Mouse (Mus musculus) hindlimb bud, embryonic 11.5 days (tissue): ENCODE measurements at regions not wholly inside any gene's neighbourhood (a gene's known extent, or its start where the extent isn't known, plus 50 kb on each side); places are given as distances from the start of the nearest gene placed in this dataset.

Source experiments
- DNase-seq: peaks from one replicate; pipeline ENCODE4 v3.0.0-alpha.2; 2012; ENCODE audit warnings: low read depth, low spot score; ENCODE audit errors: extremely low spot score

DNA sequence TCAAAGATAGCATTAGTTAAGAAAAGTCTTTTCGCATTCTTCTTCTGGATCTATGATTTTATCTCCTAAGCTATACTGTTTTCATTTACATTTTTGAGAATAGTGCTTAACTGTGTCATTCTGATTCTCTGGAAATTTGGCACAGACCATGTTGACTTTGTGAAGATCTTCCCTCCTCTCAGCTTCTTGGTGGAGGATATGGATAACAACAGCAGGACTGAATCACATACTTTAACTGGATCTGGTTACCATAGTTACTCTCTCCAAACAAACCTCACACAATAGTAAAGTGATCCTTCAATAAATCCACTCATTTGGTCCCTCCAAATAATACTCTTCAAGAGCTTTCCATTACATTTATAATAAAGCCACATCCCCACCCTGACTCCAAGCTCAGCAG, 298.2 kb upstream of the Dab2 start:
- DNase-seq: no peak

DNA sequence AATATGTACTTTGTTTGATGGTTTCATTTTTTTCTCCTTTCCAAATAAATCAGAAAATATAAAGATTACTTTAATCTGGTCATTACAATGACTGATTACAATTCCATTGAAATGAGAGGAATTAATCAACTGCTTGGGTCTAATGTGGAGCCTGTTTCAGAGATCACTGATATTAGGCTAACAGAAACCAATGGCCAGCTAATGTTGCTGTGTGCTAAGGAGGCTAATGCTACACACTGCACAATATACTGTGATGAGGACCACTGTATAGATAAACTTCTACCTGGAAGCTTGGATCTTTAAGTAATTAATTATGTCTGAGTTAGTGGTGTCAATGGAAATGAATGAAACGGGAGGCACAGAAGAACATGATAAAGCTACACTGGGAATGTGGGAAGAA, 284.6 kb upstream of the Dab2 start:
- DNase-seq: no peak

DNA sequence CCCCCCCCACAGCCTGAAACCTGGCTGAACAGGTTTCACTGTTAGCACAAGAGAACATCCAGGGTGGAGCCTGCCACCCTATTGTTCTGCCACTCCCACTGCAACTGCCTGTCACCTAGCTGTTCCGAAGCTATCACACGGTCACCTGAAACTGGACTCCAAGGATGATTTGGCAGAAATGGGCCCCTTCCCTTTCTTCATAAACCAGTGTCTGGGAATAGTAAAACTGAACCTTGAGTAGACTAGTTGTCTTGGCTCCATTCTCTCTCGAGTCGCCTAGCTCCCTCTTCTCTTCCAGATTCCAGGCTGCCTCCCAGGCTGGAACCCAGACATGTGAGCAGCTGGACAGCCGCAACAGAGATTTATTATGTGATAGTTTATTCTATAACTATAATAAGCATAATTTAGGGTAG, 282.9 kb upstream of the Dab2 start:
- DNase-seq: no peak

DNA sequence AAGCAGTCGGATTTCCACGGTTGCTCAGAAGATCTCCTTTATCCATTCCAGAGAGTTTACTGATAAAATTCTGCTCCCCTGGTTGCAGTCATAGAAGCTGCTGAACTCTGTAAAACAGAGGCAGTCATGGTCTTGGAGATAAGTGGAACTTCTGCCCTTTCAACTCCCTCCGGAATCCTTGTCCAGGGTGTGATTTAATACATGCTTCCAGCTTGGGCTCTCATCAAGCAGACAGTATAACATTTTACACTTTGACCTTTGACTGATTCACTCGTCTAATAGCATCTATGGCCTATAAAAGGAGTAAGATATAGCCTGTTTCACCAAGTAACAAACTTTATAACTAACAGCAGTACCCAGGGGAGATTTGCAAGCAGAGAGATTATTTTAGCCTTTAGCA, 274.0 kb upstream of the Dab2 start:
- peak; percentile 1 for DNase-seq

DNA sequence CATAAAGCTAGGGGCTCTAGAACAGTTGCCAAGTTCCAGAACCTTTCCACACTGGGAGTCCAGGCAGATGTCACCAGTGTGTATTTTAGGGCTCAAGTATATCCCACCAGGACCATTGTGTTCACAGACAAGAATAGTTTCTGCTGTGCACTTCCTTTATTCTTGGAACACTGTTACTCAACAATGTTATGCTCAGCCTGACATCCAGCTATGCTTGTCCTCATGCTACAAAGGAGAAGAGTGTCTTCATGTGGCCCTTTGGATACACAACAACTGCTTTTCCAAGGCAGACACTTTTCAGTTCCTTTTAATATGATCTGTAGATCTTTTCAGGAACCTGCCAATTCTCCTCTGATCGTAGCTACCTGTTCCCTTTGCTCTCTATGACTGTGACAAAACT, 270.4 kb upstream of the Dab2 start:
- DNase-seq: no peak

DNA sequence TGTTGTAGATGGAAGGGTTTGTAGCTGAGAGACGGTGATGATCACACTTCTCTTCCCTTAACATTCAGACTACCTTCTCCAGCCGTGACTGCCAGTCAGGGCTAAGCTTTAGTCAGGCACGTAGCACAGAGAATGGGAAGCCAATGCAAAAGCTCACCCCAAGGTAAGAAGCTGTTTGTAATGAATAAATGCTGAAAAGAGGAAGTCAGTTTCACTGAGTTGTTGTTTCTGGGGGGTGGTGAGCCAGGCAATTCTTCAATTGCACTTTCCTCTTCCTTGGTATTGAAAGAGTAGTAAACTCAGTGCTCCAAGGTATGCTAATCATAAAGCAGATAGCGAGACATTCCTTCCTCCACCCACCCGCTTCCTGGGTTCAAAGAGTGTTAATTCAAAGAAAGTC, 269.2 kb upstream of the Dab2 start:
- DNase-seq: no peak

DNA sequence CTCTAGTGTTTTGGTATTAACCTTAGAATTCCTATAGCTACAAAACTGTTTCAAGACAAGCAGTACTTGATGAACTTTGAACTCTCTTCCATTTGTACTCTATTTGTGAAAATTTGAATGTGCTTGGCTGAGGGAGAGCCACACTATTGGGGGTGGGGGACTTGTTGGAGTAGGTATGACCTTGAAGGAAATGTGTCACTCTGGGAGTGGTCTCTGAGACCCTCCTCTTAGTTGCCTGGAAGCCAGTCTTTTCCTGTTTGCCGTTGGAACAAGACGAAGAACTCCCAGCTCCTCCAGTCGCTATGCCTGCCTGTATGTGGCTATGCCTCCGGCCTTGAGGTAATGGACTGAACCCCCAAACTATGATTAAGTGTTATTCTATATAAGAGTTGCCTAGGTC, 265.4 kb upstream of the Dab2 start:
- DNase-seq: no peak

DNA sequence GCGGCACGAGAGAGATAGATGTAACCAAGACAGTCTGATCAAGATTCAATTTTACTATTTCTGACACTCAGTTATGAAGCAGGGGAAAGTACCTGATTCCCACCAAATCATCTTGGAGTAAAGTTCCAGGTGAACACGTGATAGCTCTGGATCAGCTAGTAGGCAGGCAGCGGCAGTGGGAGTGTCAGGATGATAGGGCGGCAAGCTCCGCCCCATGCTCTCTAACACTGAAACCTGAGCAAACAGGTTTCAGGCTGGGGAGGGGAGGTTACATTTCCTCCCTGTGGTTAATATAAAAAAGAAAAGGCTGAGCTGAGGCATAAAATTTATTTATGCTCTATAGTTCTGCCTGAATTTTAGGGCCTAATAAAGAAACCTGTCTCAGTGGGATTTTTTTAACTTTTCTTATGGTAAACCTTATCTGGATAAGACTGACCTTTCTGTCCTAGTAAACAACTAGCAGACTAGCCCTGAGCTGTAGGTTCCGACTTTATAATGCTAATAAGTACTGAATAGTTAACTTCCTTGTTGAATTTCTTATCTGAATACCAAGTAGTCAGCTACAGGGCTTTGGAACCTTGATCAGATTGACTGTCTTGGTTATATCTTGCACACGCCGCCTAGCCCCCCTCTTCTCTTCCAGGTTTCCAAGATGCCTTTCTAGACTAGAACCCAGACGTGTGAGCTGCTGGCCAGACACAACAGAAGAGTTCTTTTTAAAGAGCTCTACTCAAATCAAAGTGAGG, 254.9 kb upstream of the Dab2 start:
- no peak for DNase-seq

DNA sequence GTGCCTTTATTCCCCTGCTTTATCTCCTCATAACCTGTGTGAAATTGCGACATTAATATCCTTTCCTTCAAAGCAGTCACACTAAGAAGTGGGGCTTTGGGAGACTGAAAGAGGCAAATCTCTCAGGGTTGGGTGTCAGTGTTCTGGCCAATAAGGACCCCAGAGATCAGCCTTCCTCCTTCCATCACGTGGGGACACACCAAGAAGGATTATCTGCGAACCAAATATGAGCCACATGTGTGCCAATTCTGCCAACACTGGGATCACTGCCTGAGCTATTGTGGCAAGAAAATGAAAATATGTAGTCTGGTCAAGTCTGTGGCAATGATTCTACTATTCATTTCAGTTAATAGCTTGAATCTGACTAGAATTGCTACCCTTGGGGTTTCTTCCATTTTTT, 243.9 kb upstream of the Dab2 start:
- DNase-seq: no peak

DNA sequence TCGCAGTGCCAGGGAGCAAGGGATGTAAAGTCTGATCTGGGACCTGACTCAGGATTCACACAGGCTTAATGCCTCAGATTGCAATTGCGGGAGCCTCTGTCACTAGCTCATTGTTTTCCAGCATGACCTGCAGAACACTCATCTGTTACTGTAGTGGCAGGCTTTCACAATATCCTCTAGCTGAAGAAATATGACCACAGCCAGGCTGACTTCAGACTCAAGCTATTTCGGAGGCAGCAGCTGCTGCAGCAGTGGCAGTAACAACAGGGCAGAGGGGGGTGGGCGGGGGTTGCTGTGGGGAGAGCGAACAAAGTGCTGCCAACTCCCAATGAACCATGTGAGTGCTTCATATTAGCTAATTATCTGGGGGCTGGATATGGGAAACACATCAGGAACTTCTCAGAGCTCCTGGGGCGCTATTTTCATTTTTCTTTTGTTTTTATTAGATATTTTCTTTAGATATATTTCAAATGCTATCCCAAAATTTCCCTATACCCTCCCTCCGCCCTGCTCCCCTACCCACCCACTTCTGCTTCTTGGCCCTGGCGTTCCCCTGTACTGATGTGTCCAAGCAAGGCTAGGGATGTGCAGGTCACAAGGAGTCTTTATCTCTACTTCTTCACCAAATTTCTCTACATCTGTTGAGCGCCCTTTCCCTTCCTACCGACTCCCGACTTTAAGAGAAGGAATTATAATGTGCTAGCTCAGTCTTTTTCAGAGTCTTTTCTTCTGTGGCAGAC, 242.5 kb upstream of the Dab2 start:
- DNase-seq: no peak

DNA sequence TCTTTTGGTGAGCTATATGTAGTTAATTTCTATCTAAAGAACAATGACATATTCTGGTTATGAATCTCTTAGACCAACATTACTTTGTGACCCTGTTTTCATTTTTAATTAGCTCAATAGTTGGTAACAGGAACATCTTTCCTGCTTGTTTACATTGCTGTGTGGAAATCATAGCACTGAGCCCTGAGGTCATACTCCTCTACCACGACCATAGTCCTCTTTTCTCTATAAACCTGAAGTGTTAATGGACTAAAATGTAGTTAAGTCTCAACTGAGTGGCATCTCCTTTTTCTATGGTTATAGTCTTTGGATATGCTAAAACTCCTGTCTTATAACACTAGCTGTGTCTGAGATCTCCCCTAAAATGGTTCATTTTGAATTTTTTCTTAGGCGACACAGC, 240.2 kb upstream of the Dab2 start:
- no peak for DNase-seq

DNA sequence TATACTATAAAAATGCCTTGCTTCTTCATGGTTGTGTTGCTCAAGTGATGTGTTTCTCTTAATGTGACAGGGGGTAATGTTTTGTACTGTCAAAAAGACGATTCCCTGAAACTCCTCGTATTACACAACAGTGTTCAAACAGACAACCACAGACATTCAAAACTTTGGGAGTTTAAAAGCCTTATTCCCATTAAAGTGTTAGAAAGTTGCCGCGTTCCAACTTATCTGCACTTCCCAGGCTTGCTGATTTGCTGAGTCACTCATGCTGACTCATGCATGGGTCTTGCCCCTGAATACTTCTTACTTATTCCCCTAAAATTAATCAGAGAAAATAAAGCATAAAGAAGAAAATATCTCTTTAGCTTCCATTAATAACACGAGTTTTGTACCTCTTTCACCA, 239.8 kb upstream of the Dab2 start:
- no peak for DNase-seq

DNA sequence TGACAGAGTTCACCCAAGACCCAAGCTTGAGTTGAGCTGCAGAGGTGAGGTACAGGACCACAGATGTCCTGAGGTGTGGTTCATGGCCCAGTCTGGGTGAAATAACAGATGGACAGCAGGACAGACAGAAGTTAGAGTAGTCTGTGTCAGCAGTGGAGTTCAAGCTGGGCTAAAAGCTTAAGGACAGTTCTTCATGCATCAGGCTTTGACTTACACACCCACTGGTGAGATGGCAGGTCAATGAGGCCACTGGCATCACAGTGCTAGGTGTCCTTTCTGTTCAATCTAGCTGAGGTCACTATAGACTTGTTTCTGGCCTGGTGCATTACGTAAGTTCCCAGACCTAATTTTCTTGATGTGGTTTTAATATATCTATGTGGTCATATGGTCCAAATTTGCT, 238.9 kb upstream of the Dab2 start:
- DNase-seq: no peak

DNA sequence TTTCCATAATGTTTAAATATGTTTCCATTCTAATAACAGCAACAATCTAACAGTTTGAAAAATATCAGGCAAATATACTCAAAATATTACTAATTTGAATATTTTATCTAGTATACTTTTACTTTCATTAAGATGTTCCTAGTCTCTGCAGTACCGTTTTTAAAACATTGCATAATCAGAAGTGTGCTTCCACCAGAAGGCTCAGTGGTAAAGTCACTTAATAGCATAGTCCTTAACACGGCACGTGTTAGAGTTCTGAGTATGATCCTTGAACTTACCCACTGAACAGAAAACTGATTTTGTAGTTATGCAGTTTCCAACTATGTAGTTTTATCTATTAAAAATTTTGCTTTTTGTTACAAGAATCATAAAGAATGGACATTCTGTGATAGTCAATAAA, 234.5 kb upstream of the Dab2 start:
- DNase-seq: no peak

DNA sequence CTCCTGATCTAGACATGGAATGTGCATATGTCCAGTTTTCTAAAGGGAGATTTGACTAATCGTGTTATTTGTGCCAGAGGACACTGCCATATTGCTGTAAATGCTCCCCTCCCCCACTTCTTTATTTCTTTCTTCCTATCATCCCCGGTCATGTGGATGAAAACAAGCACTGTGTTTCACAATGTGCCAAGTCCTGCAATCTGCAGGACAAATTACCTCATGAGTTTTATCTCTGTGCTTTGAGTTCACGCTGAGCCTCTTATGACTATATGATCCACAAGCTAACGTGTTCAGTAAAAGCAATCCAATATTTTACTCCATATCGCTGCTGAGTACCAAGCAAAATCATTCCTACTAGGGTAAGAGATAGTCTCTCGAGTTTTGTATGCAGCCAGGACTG, 232.2 kb upstream of the Dab2 start:
- no peak for DNase-seq

DNA sequence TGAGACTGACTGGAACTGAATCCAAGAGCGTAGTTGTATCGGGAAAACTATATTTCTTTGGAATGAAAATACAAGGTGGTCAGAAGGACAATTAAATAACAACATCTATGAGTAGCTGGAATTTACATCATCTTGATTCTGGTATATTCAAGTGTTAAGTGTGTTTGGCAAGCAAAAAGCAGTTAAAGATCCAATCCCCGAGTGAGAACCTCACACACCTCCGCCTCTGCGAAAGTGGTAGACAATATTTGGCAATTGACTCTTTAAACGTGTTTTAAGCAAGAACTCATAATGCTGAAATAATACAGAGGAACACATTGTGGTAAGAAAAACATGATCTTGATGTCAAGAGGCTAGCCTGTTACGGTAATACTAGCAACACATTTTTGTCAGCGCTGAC, 231.2 kb upstream of the Dab2 start:
- DNase-seq: no peak

DNA sequence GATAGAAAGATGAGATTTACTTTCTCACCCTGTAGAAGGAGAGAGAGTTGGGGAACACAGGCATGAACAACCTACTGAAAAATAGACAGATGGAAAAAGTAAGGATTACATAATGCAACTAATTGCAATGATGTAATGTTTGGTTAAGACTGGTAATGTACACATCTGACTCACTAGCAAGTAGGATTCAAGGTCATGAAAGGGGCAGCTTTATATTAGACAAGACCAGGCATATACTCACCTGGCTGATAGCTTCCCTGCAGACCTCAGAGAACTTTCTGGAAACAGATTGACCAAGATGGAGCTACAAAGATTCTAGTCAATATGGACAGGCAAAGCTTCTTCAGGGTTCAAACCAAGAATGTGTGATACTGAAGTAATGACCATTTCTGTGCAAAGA, 227.7 kb upstream of the Dab2 start:
- no peak for DNase-seq

DNA sequence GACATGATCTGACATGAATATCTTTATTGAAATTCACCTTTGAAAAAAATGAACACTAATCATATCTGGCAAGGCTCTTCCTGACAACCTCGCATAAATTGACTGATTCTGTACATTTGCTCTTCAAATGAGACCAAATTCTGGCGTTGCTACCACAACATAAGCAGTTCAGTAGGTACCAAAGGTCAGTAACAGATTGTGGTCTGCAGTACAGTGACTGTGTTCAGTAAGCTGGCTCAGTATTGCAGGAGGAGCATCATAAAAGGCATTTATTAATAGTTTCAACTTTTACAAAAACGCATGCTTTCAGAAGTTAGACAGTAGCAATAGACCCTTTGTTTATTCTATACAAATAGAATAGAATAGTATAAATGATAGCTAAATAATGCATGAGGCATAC, 226.7 kb upstream of the Dab2 start:
- no peak for DNase-seq

DNA sequence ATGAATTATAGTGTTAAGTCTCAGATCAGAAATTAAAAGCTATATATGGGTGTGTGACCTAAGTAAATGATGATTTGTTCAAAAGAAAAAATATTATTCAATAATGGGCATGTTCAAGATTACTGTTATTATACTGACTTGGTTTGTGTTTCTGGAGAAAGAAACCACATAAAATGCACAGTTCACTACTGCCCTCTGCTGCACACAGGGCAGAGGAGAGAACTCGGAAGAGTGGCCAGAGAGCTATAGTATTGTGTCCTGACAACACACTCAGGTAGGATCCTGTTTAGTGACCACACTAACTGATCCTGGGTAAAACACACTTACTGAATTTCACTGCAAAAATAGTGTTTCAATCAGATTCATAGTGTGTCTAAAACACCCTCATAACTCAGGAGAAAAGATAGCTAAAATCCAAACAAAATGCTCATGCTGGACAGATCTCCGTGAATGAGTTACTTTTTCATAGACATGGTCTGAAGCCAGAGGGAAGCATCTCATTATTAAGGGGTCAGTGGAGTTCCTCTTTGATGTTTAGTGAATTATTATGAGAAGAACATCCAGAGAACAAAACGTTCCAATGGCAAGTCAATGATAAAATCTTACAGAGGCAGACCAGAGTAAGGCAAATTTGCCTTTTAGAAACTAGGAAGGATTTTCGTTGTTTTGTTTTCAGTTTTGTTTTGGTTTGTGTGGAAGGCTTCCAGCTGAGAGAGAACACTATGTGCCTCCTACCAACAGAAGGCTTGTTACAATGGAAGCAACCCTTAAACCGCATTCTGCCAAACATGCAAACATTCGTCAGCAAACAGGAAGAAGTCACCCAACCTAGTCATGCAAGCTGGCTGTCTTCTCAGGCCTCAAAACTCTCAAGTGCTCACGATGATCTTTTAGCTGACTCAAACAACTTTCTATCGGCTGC, 218.6 kb upstream of the Dab2 start:
- peak; percentile 10 for DNase-seq

DNA sequence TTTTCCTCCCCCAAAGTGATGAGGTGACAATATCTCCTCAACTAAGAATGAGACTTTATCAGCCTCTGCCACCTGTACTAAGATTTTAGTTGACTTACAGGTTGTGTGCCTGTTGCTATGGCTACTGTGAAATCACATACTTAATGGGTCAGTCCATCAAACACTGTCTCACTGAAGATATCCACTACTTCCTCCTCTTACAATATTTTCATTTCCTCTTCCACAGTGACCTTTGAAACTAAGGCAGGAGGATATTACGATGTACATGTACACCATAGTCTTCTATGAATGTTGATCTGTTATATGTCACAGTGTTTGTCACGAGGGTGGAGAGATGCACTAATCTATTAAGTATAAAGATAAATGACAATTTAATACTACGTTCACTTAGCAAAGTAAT, 212.4 kb upstream of the Dab2 start:
- DNase-seq: no peak

DNA sequence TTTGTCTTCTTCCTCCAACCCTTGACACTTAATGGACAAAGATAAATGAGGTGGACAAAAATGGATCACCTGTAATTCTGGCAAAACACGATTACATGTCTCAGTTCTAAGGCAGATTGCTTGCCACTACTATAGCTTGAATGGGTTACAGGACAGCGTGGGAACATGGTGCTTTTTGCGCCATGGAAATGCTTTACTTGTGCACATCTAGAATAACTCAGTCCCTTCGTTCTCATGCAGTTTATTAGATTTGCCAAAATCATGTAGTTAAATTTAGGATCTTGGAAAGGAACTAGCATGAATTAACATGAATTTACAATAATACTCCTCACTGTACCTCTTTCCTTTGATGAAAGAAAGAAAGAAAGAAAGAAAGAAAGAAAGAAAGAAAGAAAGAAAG, 211.1 kb upstream of the Dab2 start:
- DNase-seq: no peak

DNA sequence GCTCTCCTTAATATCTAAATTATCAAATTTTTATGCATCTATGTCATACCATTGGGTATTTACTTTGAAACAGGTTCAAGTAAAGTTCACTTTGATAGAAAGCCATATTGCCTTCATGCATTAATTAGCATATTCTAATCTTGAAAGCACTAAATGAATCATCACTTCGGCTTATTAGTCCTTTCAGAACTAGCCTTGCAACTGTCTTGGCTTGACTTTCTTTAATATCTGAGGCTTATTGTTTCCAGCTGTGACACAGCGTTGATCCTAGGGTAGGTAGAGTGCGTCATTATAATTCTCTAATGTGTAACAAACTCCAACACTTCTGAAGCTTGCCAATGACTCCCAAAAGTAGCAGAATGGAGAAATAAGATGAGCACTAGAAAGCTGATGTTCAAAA, 169.9 kb upstream of the Dab2 start:
- no peak for DNase-seq
